Mouse (Mus musculus) CD8-positive naive resting alpha-beta T cell, adult 2 months (primary cell): ENCODE data around the gene Bhmt.

ENCODE experiments used
- DNase-seq, 2 experiments: peaks; one replicate each; pipeline ENCODE4 v3.0.0; 2022; ENCODE audit warnings: low read depth in 2 of 2, low spot score in 2 of 2

Gene Bhmt

DNA sequence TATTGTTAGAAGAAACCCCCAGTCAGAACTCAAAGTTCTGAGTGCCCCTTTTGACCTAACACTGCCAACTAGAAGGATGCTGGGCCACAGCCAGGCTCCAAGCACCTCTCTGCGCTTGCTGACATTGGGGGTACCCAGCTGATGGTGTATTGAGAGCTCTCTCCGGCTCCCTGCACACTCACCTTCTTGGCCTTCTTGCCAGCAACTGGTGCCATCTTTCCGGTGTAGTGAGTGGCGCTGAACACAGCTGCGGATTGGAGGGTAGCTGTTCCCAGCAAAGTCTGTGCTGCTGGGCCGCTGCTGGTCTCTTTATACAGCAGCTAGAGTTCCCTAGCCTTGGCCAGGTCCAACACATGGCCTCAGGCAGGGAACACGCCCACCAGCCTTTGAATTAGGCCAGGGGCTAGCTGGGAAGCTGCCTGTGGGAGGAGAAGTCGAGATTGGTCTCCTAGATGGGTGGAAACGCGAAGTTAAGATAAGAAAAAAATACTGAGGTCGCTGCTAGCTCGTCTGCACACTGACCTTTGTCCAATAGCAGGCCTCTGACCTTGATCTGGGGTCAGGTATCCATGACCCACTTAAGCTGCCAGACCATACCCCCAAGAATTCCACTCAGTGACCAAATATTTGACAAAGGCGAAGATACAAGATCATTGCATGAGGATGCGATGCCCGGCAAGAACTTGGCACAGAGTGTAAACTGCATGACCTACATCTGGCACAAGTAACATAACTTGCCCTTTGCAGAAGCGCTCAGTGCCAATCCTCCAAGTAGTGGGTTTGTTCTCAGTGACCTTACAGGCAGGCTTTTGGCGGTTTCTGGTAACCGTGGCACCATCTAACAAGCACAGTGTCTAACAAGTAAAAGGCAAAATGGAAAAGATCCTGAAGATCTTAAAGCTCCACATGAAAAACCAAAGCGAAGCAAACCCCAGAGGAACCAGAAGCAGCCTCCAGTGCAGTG lies at the start of gene Bhmt:
Gene Bhmt, minus strand, starts transcription at position 680 of the 964 bp plus-strand sequence.
- DNase-seq: no peak

DNA sequence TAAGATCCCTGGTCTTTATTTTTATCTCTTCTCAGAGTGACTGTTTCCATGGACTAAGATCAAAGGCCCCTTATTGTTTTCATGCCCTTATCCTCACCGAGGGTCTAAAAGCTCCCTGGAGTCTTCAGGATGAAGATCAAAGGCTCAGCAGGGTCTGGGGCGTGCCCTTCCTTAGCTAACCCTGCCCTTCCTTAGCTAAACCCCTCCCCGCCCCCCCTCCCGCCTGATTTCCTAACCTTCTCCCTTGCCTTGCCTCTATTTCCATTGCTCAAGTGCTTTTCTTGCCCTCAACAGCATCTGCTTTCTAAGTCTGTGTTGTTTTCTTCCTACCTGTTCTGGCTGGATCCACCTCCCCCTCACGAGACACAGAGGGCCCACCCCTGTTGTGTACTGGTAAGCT lies 49.6 kb upstream of the Bhmt start:
- no peak for DNase-seq

DNA sequence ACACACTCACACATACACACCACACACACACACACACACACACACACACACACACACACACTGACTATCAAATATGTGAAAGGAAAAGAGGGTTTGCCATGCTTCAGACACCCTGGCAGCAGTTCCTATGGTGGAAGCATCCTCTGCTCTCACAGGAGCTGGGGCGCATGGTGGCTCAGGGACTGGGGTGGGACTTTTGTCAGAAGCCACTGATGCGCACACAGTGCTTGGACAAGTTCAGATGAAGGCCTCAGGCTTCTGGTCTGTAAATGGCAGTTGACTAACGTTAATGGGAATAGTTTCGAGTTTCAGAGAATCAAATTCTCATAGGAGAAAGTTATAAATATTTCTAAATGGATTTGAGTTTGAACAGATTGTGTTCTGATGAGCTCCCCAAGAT lies 47.5 kb upstream of the Bhmt start:
- DNase-seq: no peak

- no peak for DNase-seq
Measured at GRCm38 (mm10) chr13:93683336-93683735, 45.6 kb upstream of the Bhmt start.

GRCm38 (mm10) chr13:93676864-93677263 lies 39.1 kb upstream of the Bhmt start:
- DNase-seq: no peak

DNA sequence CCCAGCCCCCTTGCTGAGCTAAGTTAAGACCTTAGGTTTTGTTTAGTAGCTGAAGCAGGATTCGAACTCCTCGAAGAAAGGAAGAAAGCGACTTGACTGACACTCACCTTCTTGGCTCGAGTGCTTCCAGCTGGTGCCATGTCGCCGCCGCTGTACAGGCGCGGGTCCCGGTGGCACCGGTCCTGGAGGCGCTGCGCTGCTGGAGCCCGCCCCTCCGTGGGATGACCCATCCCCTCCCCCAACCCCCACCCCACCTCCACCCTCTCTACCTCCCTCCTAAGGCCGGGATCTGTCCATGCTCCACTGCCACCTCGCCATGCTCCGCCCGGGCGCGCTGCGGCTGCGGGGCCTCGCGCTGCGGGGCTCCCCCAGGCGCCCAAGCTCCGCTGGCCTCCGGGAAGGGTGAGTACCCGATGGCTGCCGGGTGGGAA lies 36.4 kb upstream of the Bhmt start, which contains the start of the genes Bhmt2 and Dmgdh:
Gene Bhmt2, minus strand, starts transcription at position 172 of the 431 bp plus-strand sequence.
Gene Dmgdh, plus strand, starts transcription at position 303 of the 431 bp plus-strand sequence.
- no peak for DNase-seq

DNA sequence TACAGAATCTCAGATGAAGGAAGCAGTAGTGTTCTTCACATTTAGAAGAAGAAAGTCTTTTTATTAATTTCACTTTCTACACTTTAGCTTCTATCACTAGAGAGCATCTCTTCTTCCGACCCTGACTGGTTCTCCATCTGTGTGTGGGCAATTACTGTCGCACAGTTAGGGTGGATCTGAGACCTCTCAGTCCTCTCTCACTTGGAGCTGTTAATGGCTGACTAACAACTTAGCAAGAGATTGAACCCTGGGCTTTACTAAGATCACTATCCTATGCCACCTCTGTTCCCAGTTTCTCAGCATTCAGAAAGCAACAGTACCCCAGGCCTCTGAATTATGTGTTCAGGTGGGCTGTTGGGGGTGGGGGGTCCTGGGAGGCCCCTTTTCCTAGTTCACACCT lies 35.5 kb upstream of the Bhmt start:
- no peak for DNase-seq

GRCm38 (mm10) chr13:93672371-93672770 lies 34.6 kb upstream of the Bhmt start:
- no peak for DNase-seq

GRCm38 (mm10) chr13:93667586-93667985 lies 29.8 kb upstream of the Bhmt start:
- DNase-seq: no peak

DNA sequence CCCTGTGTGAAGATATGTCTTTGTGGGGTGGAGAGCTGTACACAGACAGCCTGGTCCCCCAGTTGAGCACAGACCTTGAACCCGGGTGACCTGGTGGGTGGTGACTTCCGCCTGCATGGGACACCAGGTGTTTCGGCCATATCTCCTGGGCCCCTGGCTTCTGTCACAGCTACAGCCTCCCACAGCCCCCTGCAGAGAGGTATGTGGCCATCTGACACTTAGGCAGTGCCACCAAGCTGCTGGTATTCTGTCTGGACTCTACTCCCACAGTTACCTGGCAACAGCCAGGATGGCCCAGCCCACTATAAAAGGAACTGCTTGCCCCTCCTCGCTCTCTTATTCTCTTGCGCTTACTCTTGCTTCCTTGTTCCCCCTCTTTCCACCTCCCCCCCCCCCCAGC lies 20.2 kb upstream of the Bhmt start:
- DNase-seq: no peak

- DNase-seq: no peak
Measured at GRCm38 (mm10) chr13:93653382-93653781, 15.6 kb upstream of the Bhmt start.

DNA sequence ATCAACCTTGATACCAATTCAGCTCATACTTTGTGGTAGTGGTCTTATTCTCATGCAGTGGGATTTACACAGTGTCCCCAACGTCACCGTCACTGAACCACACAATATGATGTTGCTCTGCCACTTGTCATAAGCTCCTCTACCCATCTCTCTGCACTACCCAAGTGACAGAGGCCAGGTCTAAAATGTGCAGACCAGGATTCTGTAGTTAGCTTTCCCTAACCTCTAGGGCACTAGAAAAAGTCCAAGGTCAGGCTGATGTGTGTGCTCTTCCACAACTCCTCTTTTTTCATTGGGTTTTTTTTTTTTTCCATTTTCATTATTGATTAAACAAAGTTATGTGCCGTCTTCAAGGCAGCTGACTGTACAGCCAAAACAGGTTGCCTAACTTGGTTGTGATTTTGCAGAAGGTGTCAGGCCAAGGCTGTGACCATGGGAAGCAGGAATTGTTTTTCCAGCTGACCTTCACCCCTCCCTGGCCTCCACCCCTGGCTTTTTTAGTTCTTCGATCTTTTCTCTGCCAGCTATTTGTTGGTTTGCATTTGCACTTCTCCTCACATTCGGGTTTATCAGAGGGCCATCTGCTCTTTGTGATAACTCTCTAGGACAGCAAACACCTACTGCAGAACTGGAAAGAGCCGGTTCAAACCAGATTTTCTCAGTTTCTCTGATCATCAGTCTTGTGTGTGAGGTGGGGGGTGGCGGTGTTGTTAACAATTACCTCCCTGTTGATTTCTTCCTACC lies 10.8 kb upstream of the Bhmt start:
- DNase-seq: no peak

- no peak for DNase-seq
Measured at GRCm38 (mm10) chr13:93639636-93640035, 1.9 kb upstream of the Bhmt start.

GRCm38 (mm10) chr13:93636561-93636960 lies 1.2 kb downstream of the Bhmt start:
- DNase-seq: no peak

GRCm38 (mm10) chr13:93632927-93633326 lies 4.8 kb downstream of the Bhmt start:
- no peak for DNase-seq

- DNase-seq: no peak
Measured at GRCm38 (mm10) chr13:93630941-93631705, 6.6 kb downstream of the Bhmt start.

DNA sequence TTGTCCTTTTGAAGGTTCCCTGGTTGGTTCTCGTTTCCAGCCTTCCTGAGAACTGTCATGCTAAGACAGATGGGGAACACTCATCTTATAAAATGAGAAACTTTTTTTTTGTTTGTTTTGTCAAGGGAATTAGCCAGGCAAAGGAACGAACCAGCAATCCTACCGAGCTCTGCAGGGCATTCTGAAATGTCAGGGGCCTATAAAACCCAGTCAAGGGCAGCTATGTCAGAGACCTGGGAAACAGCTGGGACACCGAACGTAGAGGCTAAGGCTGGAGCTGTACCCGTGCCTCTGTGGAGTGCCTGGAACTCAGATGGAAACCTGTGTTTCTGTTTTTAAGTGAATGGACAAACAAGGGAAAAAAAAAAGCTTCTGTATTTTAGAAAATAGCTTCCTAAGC lies 8.9 kb downstream of the Bhmt start:
- DNase-seq: no peak

DNA sequence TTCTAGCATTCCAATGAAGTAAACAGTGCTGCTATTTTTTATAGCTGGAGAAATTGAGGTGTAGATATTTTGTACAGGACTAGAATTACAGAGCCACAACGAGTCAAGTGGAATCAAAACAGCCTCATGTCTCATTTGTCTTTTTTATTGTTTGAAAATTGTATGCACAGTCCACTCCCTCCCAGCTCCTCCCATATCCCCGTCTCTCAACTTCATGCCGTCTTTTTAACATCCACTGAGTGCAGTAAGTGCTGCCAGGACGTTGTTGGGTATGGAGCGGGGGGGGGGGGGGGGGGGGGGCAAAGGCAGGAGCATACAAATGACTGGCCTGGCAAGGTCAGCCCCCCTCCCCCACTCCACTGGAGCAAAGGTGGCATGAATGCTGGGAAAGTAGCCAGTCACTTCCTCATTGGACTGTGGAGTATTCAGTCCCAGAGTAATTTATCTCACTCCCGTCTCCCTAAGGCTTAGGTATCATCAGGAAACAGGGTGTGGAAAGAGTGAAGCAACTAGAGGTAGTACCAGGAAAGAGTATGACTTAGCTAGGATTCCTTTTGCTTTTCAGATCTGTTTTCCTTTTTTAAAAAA lies 23.3 kb downstream of the Bhmt start:
- DNase-seq: no peak

DNA sequence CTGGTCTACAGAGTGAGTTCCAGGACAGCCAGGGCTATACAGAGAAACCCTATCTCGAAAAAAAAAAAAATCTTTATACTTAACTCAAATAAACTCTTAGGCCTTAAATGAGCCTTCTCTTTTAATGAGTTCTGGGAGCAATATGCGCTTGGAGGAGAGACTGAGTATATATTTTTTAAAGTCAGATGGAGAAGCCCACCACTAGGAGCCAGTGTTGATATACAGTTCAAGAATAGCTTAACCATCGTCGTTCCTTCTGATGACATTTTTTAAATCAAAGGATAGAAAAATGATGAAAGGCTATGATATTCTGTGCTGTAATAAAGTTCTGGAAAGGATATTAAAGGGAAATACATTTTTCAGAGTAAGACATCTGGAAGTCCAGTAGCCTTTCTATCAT lies 24.0 kb downstream of the Bhmt start:
- no peak for DNase-seq

DNA sequence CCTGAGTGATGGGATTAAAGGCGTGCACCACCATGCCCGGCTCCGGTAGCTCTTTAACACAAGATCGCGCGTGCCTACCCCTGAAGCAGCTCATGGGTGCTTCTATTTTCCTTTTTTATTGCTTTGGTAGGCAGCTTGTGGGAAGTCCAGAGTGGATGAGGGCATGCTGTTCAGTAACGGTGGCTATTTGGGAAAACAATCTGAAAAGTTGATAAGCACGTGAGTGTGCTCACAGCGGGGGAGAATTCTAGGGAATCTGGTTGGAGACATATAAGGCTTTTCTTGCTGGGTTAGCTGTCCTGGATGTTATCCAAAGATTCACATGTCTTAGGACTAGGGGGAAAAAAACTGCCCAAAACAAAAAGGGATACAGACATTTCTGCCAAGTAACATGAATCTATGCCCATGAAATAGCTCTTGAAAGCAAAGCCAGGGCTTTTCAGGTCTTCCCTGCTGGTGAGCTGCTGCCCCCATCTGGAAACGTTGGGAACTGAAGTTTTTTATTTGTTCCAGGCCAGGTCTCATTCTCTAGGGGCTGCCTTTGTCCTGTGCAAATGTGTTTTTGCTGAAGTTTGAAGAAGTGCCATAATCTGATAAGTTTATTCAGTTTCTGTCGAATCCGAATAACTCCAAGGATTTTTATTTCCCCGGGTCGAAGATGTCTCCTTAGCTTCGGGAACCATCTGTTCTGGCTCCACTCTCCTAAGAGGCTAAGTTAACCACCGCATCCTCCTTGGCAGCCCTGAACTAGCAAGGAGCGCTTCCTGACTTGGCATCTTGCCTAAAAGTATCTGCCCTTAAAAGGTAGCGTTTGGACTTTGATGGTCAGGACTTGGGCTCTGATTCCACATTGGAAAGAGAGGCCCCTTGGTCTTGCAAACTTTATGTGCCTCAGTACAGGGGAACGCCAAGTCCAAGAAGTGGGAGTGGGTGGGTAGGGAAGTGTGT lies 24.8 kb downstream of the Bhmt start:
- peak; percentile 58 to 71 for DNase-seq
